Mouse (Mus musculus) cerebellum, adult (tissue): ENCODE measurements around the gene H2afx.
"Not testable (repeated sequence)": the region's sequence is repeated elsewhere in the genome, so short reads cannot be mapped to it uniquely, and the experiment has no call there.

Experiments used
- ATAC-seq: cut with Nextera tagmentation; 2 replicates; pipeline ENCODE4 v1.9.2; 2017; ENCODE audit warnings: mild to moderate bottlenecking, moderate library complexity, mixed read lengths; ENCODE audit not compliant: insufficient number of reproducible peaks, low FRiP score, low TSS enrichment

Gene H2afx

GRCm38 (mm10) chr9:44318076-44318825 lies 16.2 kb upstream of the H2afx start:
- ATAC-seq, result no peak

GRCm38 (mm10) chr9:44318826-44319095 lies 15.7 kb upstream of the H2afx start:
- no peak for ATAC-seq

GRCm38 (mm10) chr9:44319105-44319886 lies 15.2 kb upstream of the H2afx start:
- ATAC-seq, result no peak

- peak; percentile 92 for ATAC-seq
Measured at GRCm38 (mm10) chr9:44319887-44320798, 14.4 kb upstream of the H2afx start, which contains the start of gene C2cd2l. Gene C2cd2l (minus strand): TSS chr9:44320285.

GRCm38 (mm10) chr9:44320799-44321133 lies 13.7 kb upstream of the H2afx start:
- ATAC-seq, result no peak

GRCm38 (mm10) chr9:44323656-44324055 lies 10.8 kb upstream of the H2afx start:
- not testable (repeated sequence) for ATAC-seq

- no peak for ATAC-seq
Measured at GRCm38 (mm10) chr9:44324147-44324546, 10.3 kb upstream of the H2afx start.

GRCm38 (mm10) chr9:44325032-44325767 lies 9.3 kb upstream of the H2afx start:
- not testable (repeated sequence) for ATAC-seq

GRCm38 (mm10) chr9:44325768-44326370 lies 8.6 kb upstream of the H2afx start, which contains the start of gene Dpagt1:
Gene Dpagt1 (plus strand): TSS chr9:44326019.
- no peak for ATAC-seq

GRCm38 (mm10) chr9:44326371-44327063 lies 8.0 kb upstream of the H2afx start:
- peak; percentile 95 for ATAC-seq

- ATAC-seq, result no peak
Measured at GRCm38 (mm10) chr9:44327064-44327711, 7.3 kb upstream of the H2afx start.

- ATAC-seq, result no peak
Measured at GRCm38 (mm10) chr9:44327926-44328325, 6.6 kb upstream of the H2afx start.

- no peak for ATAC-seq
Measured at GRCm38 (mm10) chr9:44330736-44331135, 3.8 kb upstream of the H2afx start.

GRCm38 (mm10) chr9:44332918-44333638 lies 1.4 kb upstream of the H2afx start:
- no peak for ATAC-seq

GRCm38 (mm10) chr9:44335331-44336092 lies 1.0 kb downstream of the H2afx start:
- peak; percentile 17; the same call in 1 of the 2 replicates for ATAC-seq

- no peak for ATAC-seq
Measured at GRCm38 (mm10) chr9:44336093-44336406, 1.6 kb downstream of the H2afx start.

- not testable (repeated sequence) for ATAC-seq
Measured at GRCm38 (mm10) chr9:44336513-44336912, 2.0 kb downstream of the H2afx start.
